Mouse (Mus musculus) embryonic facial prominence, embryonic 11.5 days (tissue): ENCODE data around the gene Cntrob. TPM values are rescaled to one million over a fixed set of nuclear protein-coding genes. Genes with fewer than 3 reads are reported as not detected.

Experiments
- ATAC-seq: fragments of 200-750 bp; cut with Nextera tagmentation; replicated peaks from 2 replicates; pipeline ENCODE4 v1.8.0; 2017; ENCODE audit warnings: low read depth; ENCODE audit not compliant: insufficient number of reproducible peaks, low FRiP score, low TSS enrichment
- DNase-seq: peaks from one replicate; pipeline ENCODE4 v3.0.0-alpha.2; 2015; ENCODE audit warnings: low spot score
- H3K27ac ChIP-seq: fragments of 300-500 bp; sonication (generic); replicated peaks from 2 replicates; pipeline ENCODE4 v1.5.1; 2014; ENCODE audit warnings: mild to moderate bottlenecking, low read depth, low read length, control low read depth
- H3K27me3 ChIP-seq: fragments of 300-500 bp; sonication (generic); 2 replicates; pipeline ENCODE4 v1.6.1; 2014; ENCODE audit warnings: mild to moderate bottlenecking, low read length, moderate library complexity, mixed read lengths; ENCODE audit not compliant: control insufficient read depth, insufficient read depth
- H3K36me3 ChIP-seq: fragments of 300-500 bp; sonication (generic); replicated peaks from 2 replicates; pipeline ENCODE4 v1.6.1; 2014; ENCODE audit warnings: low read depth, mild to moderate bottlenecking, low read length, moderate library complexity, mixed read lengths; ENCODE audit not compliant: control insufficient read depth, insufficient read depth
- H3K4me1 ChIP-seq: fragments of 300-500 bp; sonication (generic); 2 replicates; pipeline ENCODE4 v1.6.1; 2014; ENCODE audit warnings: low read length, mixed read lengths; ENCODE audit not compliant: control insufficient read depth, insufficient read depth
- H3K4me2 ChIP-seq: fragments of 300-500 bp; sonication (generic); 2 replicates; pipeline ENCODE4 v1.6.1; 2014; ENCODE audit warnings: low read depth, mild to moderate bottlenecking, control low read depth, low read length, moderate library complexity
- H3K4me3 ChIP-seq: fragments of 300-500 bp; sonication (generic); 2 replicates; pipeline ENCODE4 v1.5.1; 2014; ENCODE audit warnings: low read depth, low read length, control low read depth
- H3K9ac ChIP-seq: fragments of 300-500 bp; sonication (generic); replicated peaks from 2 replicates; pipeline ENCODE4 v1.6.1; 2014; ENCODE audit warnings: mild to moderate bottlenecking, control low read depth, low read length
- H3K9me3 ChIP-seq: fragments of 300-500 bp; sonication (generic); replicated peaks from 2 replicates; pipeline ENCODE4 v1.6.1; 2016; ENCODE audit warnings: mild to moderate bottlenecking, low read length, inconsistent platforms, mixed read lengths; ENCODE audit not compliant: control insufficient read depth
- WGBS: fragments of 180-500 bp; shearing (Covaris S2); extraction: QIAGEN DNeasy Blood & Tissue Kit; methylation state at CpG from one replicate; pipeline ENCODE4 v1.1.7; 2014; 5-methylcytosine and 5-hydroxymethylcytosine counted together
- polyA plus RNA-seq: library from polyadenylated mRNA; unstranded; fragments of >200 nt; fragmentation: Nextera tagmentation; extraction: Ambion mirVana; gene quantifications from 2 replicates; pipeline ENCODE4 v1.2.1, GENCODE M21; 2014

The Cntrob gene
- polyA plus RNA-seq, 1 experiment from 2014 or later, result 19.3 TPM

DNA sequence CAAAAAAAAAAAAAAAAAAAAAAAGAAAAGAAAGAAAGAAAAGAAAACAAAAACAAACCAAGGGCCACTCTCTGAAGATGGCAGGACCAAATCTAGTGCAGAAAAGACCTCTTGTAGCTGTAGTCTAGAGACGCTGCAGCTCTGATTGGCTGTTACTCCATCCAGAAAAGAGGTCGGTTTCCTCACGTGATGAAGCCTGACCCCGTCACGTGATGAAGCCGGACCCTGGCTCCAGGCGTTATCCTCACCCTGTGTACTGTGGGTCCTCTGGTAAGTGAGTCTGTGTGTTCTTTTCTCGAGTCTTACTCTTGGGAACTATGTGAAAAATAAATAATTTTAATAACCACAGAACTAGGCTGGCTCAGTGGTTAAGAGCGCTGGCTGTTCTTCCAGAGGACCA, 58.2 kb downstream of the Cntrob start:
- Histone ChIP-seq H3K4me1 (no peaks in the 10 kb centered on the region), H3K36me3 (no peaks in the 10 kb centered on the region), H3K4me2 (no peak overlapping the region), H3K4me3 (no peak overlapping the region), H3K9me3 (no peaks in the 10 kb centered on the region), H3K27ac (no peak overlapping the region), H3K27me3 (no peaks in the 10 kb centered on the region), H3K9ac (no peak overlapping the region)
- ATAC-seq (no peak), DNase-seq (no peak)
- 70% methylated on average over 9 of the region's 9 CpGs for WGBS

DNA sequence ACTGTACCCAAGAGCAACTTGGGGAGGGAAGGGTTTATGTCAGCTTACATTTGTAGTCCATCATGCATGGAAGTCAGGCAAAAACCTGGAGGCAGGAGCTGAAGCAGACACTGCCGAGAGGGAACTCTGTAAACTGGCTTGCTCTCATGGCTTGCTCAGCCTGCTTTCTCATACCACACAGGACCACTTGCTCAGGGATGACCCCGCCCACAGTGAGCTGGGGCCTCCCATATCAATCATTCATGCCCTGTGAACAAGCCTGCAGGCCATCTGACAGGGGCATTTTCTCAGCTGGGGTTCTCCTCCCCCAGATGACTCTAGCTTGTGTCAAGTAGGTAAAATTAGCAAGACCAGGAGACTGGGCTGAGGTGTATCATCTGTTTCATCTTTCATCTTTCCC, 59.3 kb downstream of the Cntrob start:
- ATAC-seq, result no peak
- no peaks in the 10 kb centered on the region for H3K4me1 ChIP-seq
- H3K27ac ChIP-seq, result no peak overlapping the region
- H3K4me3 ChIP-seq, result no peak overlapping the region
- H3K36me3 ChIP-seq, result no peaks in the 10 kb centered on the region
- DNase-seq, result no peak
- no peak overlapping the region for H3K9ac ChIP-seq
- H3K9me3 ChIP-seq, result no peaks in the 10 kb centered on the region
- H3K4me2 ChIP-seq, result no peak overlapping the region
- WGBS, result 74% methylated on average over 2 of the region's 2 CpGs
- no peaks in the 10 kb centered on the region for H3K27me3 ChIP-seq

DNA sequence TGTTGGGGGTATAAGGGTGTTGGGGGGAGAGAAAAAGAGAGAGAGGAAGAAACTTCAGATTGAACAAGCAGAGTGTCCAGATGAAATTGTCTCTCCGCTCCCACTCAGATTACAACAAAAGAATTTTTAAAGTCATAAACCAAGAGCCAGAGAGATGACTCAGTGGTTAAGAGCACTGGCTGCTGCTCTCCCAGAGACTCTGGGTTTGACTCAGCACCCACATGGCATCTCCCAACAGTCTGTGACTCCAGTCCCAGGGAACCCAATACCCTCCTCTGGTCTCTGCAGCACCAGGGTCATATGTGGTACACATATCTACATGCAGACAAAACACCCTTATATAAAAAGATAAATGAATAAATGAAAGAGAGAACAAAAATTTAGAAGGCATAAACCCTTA, 63.5 kb downstream of the Cntrob start:
- DNase-seq (no peak), ATAC-seq (no peak)
- no peaks in the 10 kb centered on the region for H3K4me1 ChIP-seq
- no peaks in the 10 kb centered on the region for H3K9me3 ChIP-seq
- no peaks in the 10 kb centered on the region for H3K36me3 ChIP-seq
- no peak overlapping the region for H3K4me3 ChIP-seq
- no peak overlapping the region for H3K27ac ChIP-seq
- H3K27me3 ChIP-seq, result no peaks in the 10 kb centered on the region
- no peak overlapping the region for H3K9ac ChIP-seq
- H3K4me2 ChIP-seq, result no peak overlapping the region
- 92% methylated on average over 1 of the region's 1 CpGs for WGBS

GRCm38 (mm10) chr11:69258287-69258686, 65.3 kb downstream of the Cntrob start:
- Histone ChIP-seq H3K36me3 (no peaks in the 10 kb centered on the region), H3K27ac (no peak overlapping the region), H3K4me3 (no peak overlapping the region), H3K4me1 (no peaks in the 10 kb centered on the region), H3K4me2 (no peak overlapping the region), H3K27me3 (no peaks in the 10 kb centered on the region), H3K9ac (no peak overlapping the region), H3K9me3 (no peaks in the 10 kb centered on the region)
- ATAC-seq, result 0 out of 2 replicates have a peak, but pooled peaks have one; percentile 51
- peak; percentile 60 for DNase-seq
- WGBS, result 56% methylated on average over 5 of the region's 5 CpGs

DNA sequence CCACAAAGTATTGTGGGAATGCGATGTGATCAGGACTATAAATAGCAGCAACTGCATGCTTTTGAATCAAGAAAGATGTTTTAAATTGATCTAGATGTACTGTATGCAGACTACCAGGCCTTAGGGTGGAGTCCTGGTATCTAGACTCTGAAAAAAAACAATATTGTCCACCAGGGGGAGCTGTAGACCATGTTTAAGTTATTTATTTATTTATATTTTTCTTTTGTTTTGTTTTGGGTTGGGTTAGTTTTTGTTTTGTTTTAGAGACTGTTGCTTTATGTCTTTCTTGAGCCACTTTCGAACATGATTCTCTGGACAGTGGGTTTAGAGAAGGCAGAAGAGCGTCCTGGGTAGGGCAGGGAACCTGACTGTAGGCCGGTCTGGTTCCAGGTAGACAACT, 65.8 kb downstream of the Cntrob start:
- H3K27me3 ChIP-seq, result no peaks in the 10 kb centered on the region
- H3K4me2 ChIP-seq, result no peak overlapping the region
- no peak overlapping the region for H3K9ac ChIP-seq
- DNase-seq, result peak; percentile 78
- 49% methylated on average over 4 of the region's 4 CpGs for WGBS
- H3K4me3 ChIP-seq, result no peak overlapping the region
- no peak overlapping the region for H3K27ac ChIP-seq
- H3K36me3 ChIP-seq, result no peaks in the 10 kb centered on the region
- no peaks in the 10 kb centered on the region for H3K9me3 ChIP-seq
- no peaks in the 10 kb centered on the region for H3K4me1 ChIP-seq
- ATAC-seq, result no peak

DNA sequence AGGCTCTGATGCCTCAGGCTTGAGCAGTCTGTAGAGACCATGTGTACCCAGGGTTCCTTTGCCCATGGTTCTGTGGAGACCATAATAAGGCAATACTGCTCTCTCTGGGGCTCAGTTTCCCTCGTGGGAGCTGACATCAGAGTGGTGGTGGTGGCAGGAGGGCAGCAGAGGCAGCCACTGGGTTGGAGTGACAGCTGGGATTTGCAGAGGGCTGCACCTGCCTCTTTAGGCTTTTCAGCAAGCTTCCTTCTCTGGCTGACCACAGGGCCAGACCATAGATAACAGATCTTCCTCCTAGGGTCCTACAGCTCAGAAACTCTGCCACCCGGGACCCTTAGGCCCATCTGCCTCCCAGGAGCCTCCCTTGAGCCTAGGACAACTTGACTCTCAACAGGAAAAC, 66.5 kb downstream of the Cntrob start:
- H3K4me2 ChIP-seq, result no peak overlapping the region
- no peaks in the 10 kb centered on the region for H3K27me3 ChIP-seq
- no peaks in the 10 kb centered on the region for H3K36me3 ChIP-seq
- H3K9me3 ChIP-seq, result no peaks in the 10 kb centered on the region
- H3K4me1 ChIP-seq, result no peaks in the 10 kb centered on the region
- DNase-seq (no peak), ATAC-seq (no peak)
- 67% methylated on average over 2 of the region's 2 CpGs for WGBS
- no peak overlapping the region for H3K4me3 ChIP-seq
- H3K9ac ChIP-seq, result no peak overlapping the region
- H3K27ac ChIP-seq, result no peak overlapping the region

DNA sequence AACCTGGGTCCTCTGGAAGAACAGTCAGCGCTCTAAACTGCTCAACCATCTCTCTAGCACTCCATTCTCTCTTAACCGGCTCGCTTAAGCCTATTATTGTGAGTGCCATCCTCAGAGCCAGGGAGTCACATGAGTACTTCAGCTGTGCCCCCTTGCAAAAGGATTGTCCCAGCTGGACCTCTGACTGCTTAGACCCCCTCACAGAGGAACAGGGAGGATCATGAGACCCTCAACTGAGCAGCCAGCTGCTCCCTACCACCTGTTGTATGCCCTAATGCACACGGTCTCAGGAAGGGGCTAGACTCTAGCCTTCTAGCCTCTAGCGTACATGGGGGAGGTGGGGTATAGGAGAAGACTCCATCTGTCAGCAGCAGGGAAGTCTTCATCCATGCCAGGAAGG, 68.8 kb downstream of the Cntrob start:
- Histone ChIP-seq H3K9ac (no peak overlapping the region), H3K27ac (no peak overlapping the region), H3K36me3 (no peaks in the 10 kb centered on the region), H3K4me1 (no peaks in the 10 kb centered on the region), H3K4me2 (no peak overlapping the region), H3K4me3 (no peak overlapping the region), H3K27me3 (no peaks in the 10 kb centered on the region), H3K9me3 (no peaks in the 10 kb centered on the region)
- ATAC-seq (no peak), DNase-seq (no peak)
- 84% methylated on average over 5 of the region's 5 CpGs for WGBS

GRCm38 (mm10) chr11:69253131-69253530, 70.4 kb downstream of the Cntrob start:
- Histone ChIP-seq H3K27ac (no peak overlapping the region), H3K36me3 (no peaks in the 10 kb centered on the region), H3K4me3 (no peak overlapping the region), H3K4me1 (no peaks in the 10 kb centered on the region), H3K9me3 (no peaks in the 10 kb centered on the region), H3K9ac (no peak overlapping the region), H3K4me2 (no peak overlapping the region), H3K27me3 (no peaks in the 10 kb centered on the region)
- DNase-seq (no peak), ATAC-seq (no peak)
- 45% methylated on average over 9 of the region's 9 CpGs for WGBS
